Mouse (Mus musculus): Measurements from ENCODE around the gene Npsr1.

- TF ChIP-seq EP300 (IDR thresholded peaks at IDR 0.05; ENCODE audit: low read depth), result no peak
- TF ChIP-seq CTCF (IDR thresholded peaks at IDR 0.05; ENCODE audit: low read depth), result no peak
Measured at GRCm38 (mm10) chr9:24283536-24283935, 185.7 kb downstream of the Npsr1 start.

Data from heart, postnatal 0 days (tissue).